Comparison of ENCODE assay signal across 31 mouse cellular contexts in genomic region chr5:113191901-113192300, GRCm38 (mm10). TPM values are rescaled to one million over a fixed set of nuclear protein-coding genes. Genes with fewer than 3 reads are reported as not detected.
DNase-seq lines count a peak whose midpoint lies in the region; ATAC-seq and TF ChIP-seq lines count a peak whose summit lies in the region.
"Had no signal": no experiment of that assay in that cellular context is flagged by ENCODE, and none has a peak within 500 bp of the region (broad histone marks: within the 10 kb centered on the region; RNA-seq: fewer than 3 reads in every experiment).

No protein-coding gene starts in this region.

- H3K4me2 ChIP-seq in midbrain, embryonic 15.5 days = no peak overlapping the region
- no peak overlapping the region for H3K4me2 ChIP-seq in midbrain, postnatal 0 days (ENCODE audit: low read depth, low read length, poor library complexity, severe bottlenecking)
- H3K4me2 ChIP-seq: embryonic facial prominence, embryonic 12.5 days; forebrain, embryonic 13.5 days; hindbrain, embryonic 15.5 days; intestine, embryonic 15.5 days; lung, embryonic 15.5 days; neural tube, embryonic 12.5 days had no signal

- peak; percentile 34 for DNase-seq in gastrocnemius, adult 18-20 months (ENCODE audit: low spot score)
- DNase-seq in gastrocnemius, adult 8-10 months (ENCODE audit: low spot score in 2 of 2) = no peak
- no peak for DNase-seq in midbrain, embryonic 10.5 days (ENCODE audit: low spot score)
- peak; percentile 24 for DNase-seq in midbrain, postnatal 0 days (ENCODE audit: low spot score)
- no peak for DNase-seq in thymus, adult 18-20 months
- DNase-seq: adrenal gland, postnatal 36 days; cerebellum, adult 18-20 months; cerebellum, postnatal 14 days; gastrocnemius, postnatal 36 days; kidney, adult 8-10 months; kidney, postnatal 10 days; lung, postnatal 36 days; thymus, postnatal 25 days had no signal

- no peak for TF ChIP-seq POLR2A in cortical plate, adult 2 months (IDR thresholded peaks at IDR 0.05; ENCODE audit: extremely low read depth, insufficient read depth, low read length)

- TF ChIP-seq CTCF in cortical plate, adult 2 months (IDR thresholded peaks at IDR 0.05; ENCODE audit: extremely low read depth, insufficient read depth, low read length) = no peak
- no peak for TF ChIP-seq CTCF in midbrain, postnatal 0 days (IDR thresholded peaks at IDR 0.05)

- H3K27ac ChIP-seq in midbrain, embryonic 10.5 days (replicated peaks) = peak overlapping the region; percentile 52; the same call in 1 of the 2 replicates
- no peak overlapping the region for H3K27ac ChIP-seq in midbrain, embryonic 15.5 days
- H3K27ac ChIP-seq in cortical plate, adult 2 months (ENCODE audit: insufficient read depth, low read length) = no peak overlapping the region
- H3K27ac ChIP-seq in midbrain, postnatal 0 days (ENCODE audit: low read depth, low read length) = no peak overlapping the region
- H3K27ac ChIP-seq: embryonic facial prominence, embryonic 12.5 days; forebrain, embryonic 13.5 days; hindbrain, embryonic 15.5 days; intestine, embryonic 15.5 days; liver, embryonic 14.5 days; lung, embryonic 15.5 days; neural tube, embryonic 12.5 days had no signal

- no peaks in the 10 kb centered on the region for H3K9me3 ChIP-seq in midbrain, embryonic 10.5 days (replicated peaks)
- no peaks in the 10 kb centered on the region for H3K9me3 ChIP-seq in midbrain, embryonic 15.5 days
- H3K9me3 ChIP-seq in midbrain, postnatal 0 days (ENCODE audit: low read length) = no peaks in the 10 kb centered on the region
- H3K9me3 ChIP-seq: embryonic facial prominence, embryonic 12.5 days; forebrain, embryonic 13.5 days; hindbrain, embryonic 15.5 days; intestine, embryonic 15.5 days; lung, embryonic 15.5 days; megakaryocyte, embryonic 14.5 days; neural tube, embryonic 12.5 days had no signal

- ATAC-seq in midbrain, embryonic 15.5 days (replicated peaks) = no peak
- no peak for ATAC-seq in midbrain, postnatal 0 days (ENCODE audit: low FRiP score)
- no peak for ATAC-seq in frontal cortex, adult (ENCODE audit: low TSS enrichment)
- ATAC-seq: CD4-positive, CD25-positive, alpha-beta regulatory T cell, adult 4 months; forebrain, embryonic 13.5 days; intestine, embryonic 15.5 days had no signal

- no peak overlapping the region for H3K9ac ChIP-seq in midbrain, embryonic 15.5 days
- H3K9ac ChIP-seq in midbrain, postnatal 0 days (replicated peaks; ENCODE audit: low read length, poor library complexity, severe bottlenecking) = 0 out of 2 replicates have a peak overlapping the region, but pooled peaks have one; percentile 29
- H3K9ac ChIP-seq: embryonic facial prominence, embryonic 12.5 days; forebrain, embryonic 13.5 days; hindbrain, embryonic 15.5 days; intestine, embryonic 15.5 days; liver, embryonic 14.5 days; lung, embryonic 15.5 days; neural tube, embryonic 12.5 days had no signal

- 78% methylated on average over 14 of the region's 14 CpGs for WGBS in midbrain, embryonic 10.5 days
- WGBS in midbrain, embryonic 15.5 days = 52% methylated on average over 14 of the region's 14 CpGs
- 39% methylated on average over 14 of the region's 14 CpGs for WGBS in midbrain, postnatal 0 days

- peaks cover 23% of the 10 kb centered on the region for H3K4me1 ChIP-seq in midbrain, embryonic 10.5 days
- H3K4me1 ChIP-seq in midbrain, embryonic 15.5 days = peaks cover 12% of the 10 kb centered on the region
- peaks cover 7% of the 10 kb centered on the region; the same call in 1 of the 2 replicates for H3K4me1 ChIP-seq in cortical plate, adult 2 months (ENCODE audit: control insufficient read depth, insufficient read depth, low read length)
- peaks cover 10% of the 10 kb centered on the region for H3K4me1 ChIP-seq in midbrain, postnatal 0 days (ENCODE audit: insufficient read depth, low read length)
- H3K4me1 ChIP-seq: embryonic facial prominence, embryonic 12.5 days; lung, embryonic 15.5 days; neural tube, embryonic 12.5 days had no signal

- H3K36me3 ChIP-seq in midbrain, embryonic 10.5 days = peaks cover 46% of the 10 kb centered on the region
- H3K36me3 ChIP-seq in midbrain, embryonic 15.5 days (replicated peaks) = no peaks in the 10 kb centered on the region
- no peaks in the 10 kb centered on the region for H3K36me3 ChIP-seq in midbrain, postnatal 0 days (ENCODE audit: insufficient read depth, low read length)
- H3K36me3 ChIP-seq: embryonic facial prominence, embryonic 12.5 days; hindbrain, embryonic 15.5 days; lung, embryonic 15.5 days; neural tube, embryonic 12.5 days had no signal

- H3K27me3 ChIP-seq in midbrain, embryonic 10.5 days (ENCODE audit: low read depth, poor library complexity, severe bottlenecking) = no peaks in the 10 kb centered on the region
- no peaks in the 10 kb centered on the region for H3K27me3 ChIP-seq in midbrain, embryonic 15.5 days (replicated peaks)
- no peaks in the 10 kb centered on the region for H3K27me3 ChIP-seq in midbrain, postnatal 0 days (ENCODE audit: insufficient read depth, low read length)
- H3K27me3 ChIP-seq: embryonic facial prominence, embryonic 12.5 days; forebrain, embryonic 13.5 days; hindbrain, embryonic 15.5 days; intestine, embryonic 15.5 days; lung, embryonic 15.5 days; neural tube, embryonic 12.5 days had no signal

- no peak overlapping the region for H3K4me3 ChIP-seq in midbrain, embryonic 10.5 days
- no peak overlapping the region for H3K4me3 ChIP-seq in midbrain, embryonic 15.5 days
- peak overlapping the region; percentile 44; the same call in 1 of the 2 replicates for H3K4me3 ChIP-seq in cortical plate, adult 2 months (ENCODE audit: insufficient read depth, low read length)
- H3K4me3 ChIP-seq in midbrain, postnatal 0 days (ENCODE audit: low read depth, low read length) = no peak overlapping the region
- H3K4me3 ChIP-seq: embryonic facial prominence, embryonic 12.5 days; forebrain, embryonic 13.5 days; hindbrain, embryonic 15.5 days; intestine, embryonic 15.5 days; lung, embryonic 15.5 days; neural tube, embryonic 12.5 days had no signal

RNA-seq across cellular contexts. Expression of gene 2900026A02Rik, which starts 29.1 kb away (rescaled TPM):
- 10 to 100 TPM; 21.3 to 25.8 TPM for total RNA-seq in gastrocnemius, adult 18-20 months (2021)
- total RNA-seq in gastrocnemius, adult 8-10 months (2022) = 10 to 100 TPM; 21.3 to 26.3 (median 23.9) TPM
- polyA plus RNA-seq in midbrain, embryonic 10.5 days (2016; fragmentation: Nextera tagmentation; extraction: Ambion mirVana) = 2.7 and 2.9 TPM in 2 replicates
- 3.9 TPM in 2 replicates for polyA plus RNA-seq in midbrain, embryonic 15.5 days (2015; fragmentation: Nextera tagmentation; extraction: Ambion mirVana)
- polyA plus RNA-seq in cortical plate, adult 2 months (2012; rRNA removed) = 25.4 and 28.2 TPM in 2 replicates
- 11.7 and 11.8 TPM in 2 replicates for total RNA-seq in midbrain, postnatal 0 days (2014; rRNA removed)
- 3.3 and 3.8 TPM in 2 replicates for polyA plus RNA-seq in midbrain, postnatal 0 days (2015; fragmentation: Nextera tagmentation; extraction: Ambion mirVana)

RNA-seq across cellular contexts. Expression of gene Tmem211, which starts 34.8 kb away (rescaled TPM):
- total RNA-seq in gastrocnemius, adult 18-20 months (2021) = not detected
- total RNA-seq in gastrocnemius, adult 8-10 months (2022) = not detected
- 0.10 TPM in 1 of 2 replicates, not detected in the other for polyA plus RNA-seq in midbrain, embryonic 10.5 days (2016; fragmentation: Nextera tagmentation; extraction: Ambion mirVana)
- 0.09 and 0.14 TPM in 2 replicates for polyA plus RNA-seq in midbrain, embryonic 15.5 days (2015; fragmentation: Nextera tagmentation; extraction: Ambion mirVana)
- polyA plus RNA-seq in cortical plate, adult 2 months (2012; rRNA removed) = not detected in 2 replicates
- total RNA-seq in midbrain, postnatal 0 days (2014; rRNA removed) = not detected in 2 replicates
- not detected in 2 replicates for polyA plus RNA-seq in midbrain, postnatal 0 days (2015; fragmentation: Nextera tagmentation; extraction: Ambion mirVana)
- total RNA-seq: adrenal gland, postnatal 36 days; gastrocnemius, postnatal 36 days; heart, adult 8-10 months; heart, postnatal 25 days; layer of hippocampus, postnatal 25 days; left cerebral cortex, postnatal 25 days had no signal
- polyA plus RNA-seq: CD4-positive, CD25-positive, alpha-beta regulatory T cell, adult 4 months; forebrain, embryonic 13.5 days; heart, embryonic 14.5 days; hindbrain, embryonic 15.5 days; intestine, embryonic 15.5 days; liver, embryonic 14.5 days; lung, embryonic 15.5 days; neural tube, embryonic 12.5 days; testis, adult 2 months had no signal

Comparison
In these comparisons a context has a peak if more than half of its experiments do, and no peak if none do; other contexts are left out.
1. DNase-seq: peak in gastrocnemius, adult 18-20 months (single experiment) and midbrain, postnatal 0 days (single experiment); none in gastrocnemius, adult 8-10 months (0 of 2), midbrain, embryonic 10.5 days (single experiment) and thymus, adult 18-20 months (0 of 2).